Mouse (Mus musculus) ovary, postnatal 10 days (tissue): ENCODE results near the gene Hoxa7.

Experiments
- DNase-seq: peaks from one replicate; pipeline ENCODE4 v3.0.0; 2022; ENCODE audit warnings: low spot score

Gene Hoxa7

GRCm38 (mm10) chr6:52175864-52176263 is 45.8 kb downstream of the Hoxa7 start:
- no peak for DNase-seq

- no peak for DNase-seq
Observed at GRCm38 (mm10) chr6:52174968-52175751, 46.5 kb downstream of the Hoxa7 start.

GRCm38 (mm10) chr6:52173648-52174047 is 48.0 kb downstream of the Hoxa7 start:
- DNase-seq = no peak

- DNase-seq = no peak
Observed at GRCm38 (mm10) chr6:52172501-52172900, 49.2 kb downstream of the Hoxa7 start.

- DNase-seq = no peak
Observed at GRCm38 (mm10) chr6:52171938-52172337, 49.7 kb downstream of the Hoxa7 start.

GRCm38 (mm10) chr6:52171331-52171730 is 50.3 kb downstream of the Hoxa7 start:
- no peak for DNase-seq

GRCm38 (mm10) chr6:52170898-52171223 is 50.8 kb downstream of the Hoxa7 start:
- DNase-seq = no peak

GRCm38 (mm10) chr6:52170166-52170897 is 51.3 kb downstream of the Hoxa7 start:
- DNase-seq = no peak

- DNase-seq = no peak
Observed at GRCm38 (mm10) chr6:52169499-52170165, 52.0 kb downstream of the Hoxa7 start.

GRCm38 (mm10) chr6:52168191-52169055 is 53.2 kb downstream of the Hoxa7 start:
- DNase-seq = no peak

- DNase-seq = no peak
Observed at GRCm38 (mm10) chr6:52167736-52168161, 53.9 kb downstream of the Hoxa7 start.

GRCm38 (mm10) chr6:52167176-52167575 is 54.5 kb downstream of the Hoxa7 start:
- no peak for DNase-seq

- DNase-seq = no peak
Observed at GRCm38 (mm10) chr6:52166431-52167077, 55.1 kb downstream of the Hoxa7 start.

- no peak for DNase-seq
Observed at GRCm38 (mm10) chr6:52165441-52166370, 55.9 kb downstream of the Hoxa7 start.

- DNase-seq = no peak
Observed at GRCm38 (mm10) chr6:52164626-52165440, 56.8 kb downstream of the Hoxa7 start, which contains the start of gene Hoxa2. TSS of gene Hoxa2 (minus strand) at chr6:52164831.
